Mouse (Mus musculus): ENCODE data around the gene Dennd2a. TPM values are rescaled to one million over a fixed set of nuclear protein-coding genes. Genes with fewer than 3 reads are reported as not detected.
"Not testable (repeated sequence)": the region's sequence is repeated elsewhere in the genome, so short reads cannot be mapped to it uniquely, and the experiment has no call there.

The Dennd2a gene
- total RNA-seq, 2 experiments from 2014 or later, result 7.6 to 9.9 TPM

DNA sequence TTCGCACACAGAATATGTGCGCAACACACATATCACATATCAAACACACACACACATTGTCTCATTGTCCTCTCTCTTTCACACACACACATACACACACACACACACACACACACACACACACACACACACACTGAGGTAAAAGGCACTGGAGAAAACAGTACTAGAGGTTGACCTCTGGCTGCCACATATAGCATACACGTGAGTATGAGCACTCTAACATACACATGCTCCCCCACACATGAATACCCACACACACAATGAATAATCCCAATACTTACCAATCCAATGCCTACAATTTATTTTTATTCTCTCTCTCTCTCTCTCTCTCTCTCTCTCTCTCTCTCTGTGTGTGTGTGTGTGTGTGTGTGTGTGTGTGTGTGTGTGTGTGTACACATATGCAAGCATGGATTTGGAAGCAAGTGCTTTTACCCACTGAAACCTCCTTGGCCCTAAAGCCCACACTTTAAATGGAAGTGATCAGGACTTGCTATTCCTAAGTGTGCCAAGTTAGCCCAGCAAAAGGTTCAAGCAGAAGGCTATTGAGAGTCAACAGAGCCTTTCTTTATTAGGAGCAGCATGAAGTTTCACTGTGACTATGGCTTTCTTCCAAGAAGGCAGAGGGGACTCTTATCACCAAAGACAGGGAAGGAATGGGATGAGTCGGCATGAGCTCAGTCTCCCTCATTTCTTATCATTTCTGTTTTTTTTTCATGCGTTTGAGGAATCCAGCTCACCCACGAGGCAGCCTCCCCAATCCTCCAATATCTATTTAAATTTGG lies 128.5 kb downstream of the Dennd2a start:
- DNase-seq (ENCODE audit: low spot score), result no peak
- intact Hi-C loops (cut with DNase I), result no loop called here

DNA sequence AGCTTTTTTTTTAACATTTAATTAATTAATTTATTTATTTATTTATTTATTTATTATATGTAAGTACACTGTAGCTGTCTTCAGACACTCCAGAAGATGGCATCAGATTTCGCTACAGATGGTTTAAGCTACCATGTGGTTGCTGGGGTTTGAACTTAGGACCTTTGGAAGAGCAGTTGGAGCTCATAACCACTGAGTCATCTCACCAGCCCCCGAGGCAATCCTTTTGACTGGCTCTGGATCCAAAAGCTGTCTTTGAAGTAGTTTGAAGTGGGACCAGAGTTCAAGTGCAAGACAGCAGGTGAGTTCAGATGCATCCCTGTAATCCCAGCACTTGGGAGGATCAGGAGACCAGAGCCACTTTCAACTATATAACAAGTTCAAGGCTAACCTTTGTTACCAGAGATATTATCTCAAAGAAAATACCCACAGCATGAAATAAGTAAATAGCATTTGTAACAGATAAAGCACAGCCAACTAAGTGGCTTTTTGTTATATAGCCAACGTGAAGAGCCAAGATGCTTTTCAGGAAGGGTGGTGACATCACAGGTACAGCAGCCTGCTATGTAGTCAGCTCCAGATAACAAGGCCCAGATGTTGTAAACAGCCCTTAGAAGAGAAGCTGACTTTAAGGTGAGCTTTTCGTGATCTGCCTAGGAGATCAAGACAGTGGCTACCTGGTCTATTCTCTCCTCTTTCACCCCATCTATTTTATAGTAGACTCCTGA lies 130.2 kb downstream of the Dennd2a start:
- intact Hi-C loops (cut with DNase I), result no loop called here
- DNase-seq (ENCODE audit: low spot score), result no peak

DNA sequence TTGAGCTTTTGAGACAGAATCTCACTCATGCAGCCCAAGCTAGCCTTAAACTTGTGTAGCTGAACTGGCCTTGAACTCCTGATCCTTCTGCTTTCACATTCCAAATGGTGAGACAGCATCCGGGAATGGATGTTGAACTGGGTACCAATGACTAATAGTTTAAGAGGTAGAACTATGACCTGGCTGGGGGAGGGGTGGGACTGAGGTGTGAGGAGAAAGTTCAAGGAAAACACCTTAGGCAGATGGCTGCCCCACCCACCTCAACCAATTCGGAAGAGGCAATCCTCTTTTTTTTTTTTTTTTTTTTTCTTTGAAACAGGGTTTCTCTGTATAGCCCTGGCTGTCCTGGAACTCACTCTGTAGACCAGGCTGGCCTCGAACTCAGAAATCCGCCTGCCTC lies 130.9 kb downstream of the Dennd2a start:
- DNase-seq (ENCODE audit: low spot score), result no peak
- intact Hi-C loops (cut with DNase I), result no loop called here

DNA sequence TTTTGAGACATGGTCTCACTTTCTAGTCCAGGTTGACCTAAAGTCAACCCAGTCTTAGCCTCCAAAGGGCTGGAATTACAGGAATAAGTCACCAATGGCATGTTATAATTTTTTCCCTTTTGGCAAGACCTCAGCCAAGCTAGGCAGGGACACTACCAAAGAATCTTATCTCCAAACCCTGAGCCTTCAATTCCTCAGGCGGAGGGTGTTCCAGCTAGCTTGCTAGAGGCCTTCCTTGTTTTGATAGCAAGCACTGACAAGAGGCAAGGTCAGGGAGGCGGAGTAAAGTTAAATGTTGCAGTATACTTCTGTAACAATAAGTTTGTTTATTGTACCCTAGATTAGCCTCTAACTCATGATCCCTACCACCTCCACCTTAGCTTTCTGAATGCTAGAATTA lies 132.5 kb downstream of the Dennd2a start:
- intact Hi-C loops (cut with DNase I), result no loop called here
- DNase-seq (ENCODE audit: low spot score), result no peak

DNA sequence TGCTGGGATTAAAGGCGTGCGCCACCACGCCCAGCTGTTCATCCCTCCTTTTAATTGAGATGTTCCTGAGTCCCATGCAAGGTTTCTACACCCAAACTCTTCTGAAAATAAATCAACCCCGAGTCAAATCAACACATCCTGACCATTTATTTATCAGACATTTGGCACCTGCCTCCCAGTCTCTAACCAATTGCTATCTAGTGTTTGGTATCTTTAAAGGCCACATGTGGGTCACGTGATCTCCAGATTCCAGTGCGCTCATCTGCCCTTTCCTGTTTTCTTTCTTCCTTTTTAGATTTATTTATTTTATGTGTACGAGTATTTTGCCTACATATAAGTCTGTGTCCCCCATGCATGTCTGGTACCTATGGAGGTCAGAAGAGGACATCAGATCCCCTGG lies 134.0 kb downstream of the Dennd2a start:
- DNase-seq (ENCODE audit: low spot score), result no peak
- intact Hi-C loops (cut with DNase I), result loop anchor here (5.0 kb wide), 1 partner anchor 144 kb away; no protein-coding TSS in a partner anchor

DNA sequence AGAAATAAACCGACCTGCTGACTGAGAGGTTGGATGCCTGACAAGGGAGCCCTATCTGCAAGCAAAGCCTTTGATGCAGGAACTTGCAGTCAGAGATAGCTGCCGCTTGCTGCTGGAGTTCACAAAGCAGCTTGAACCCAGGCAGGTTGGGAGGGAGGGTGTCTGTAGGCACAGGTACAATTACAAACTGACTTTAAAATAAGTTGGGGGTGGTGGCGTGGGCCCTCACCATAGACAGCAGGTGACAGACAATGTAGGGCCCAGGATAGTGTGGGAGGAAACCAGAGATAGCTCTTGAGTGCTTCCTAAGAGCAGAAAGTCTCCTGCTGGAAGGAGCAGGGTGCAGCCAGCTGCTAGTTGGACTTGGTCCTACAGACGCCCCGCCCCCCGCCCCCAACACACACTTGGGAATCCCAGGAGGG lies 134.5 kb downstream of the Dennd2a start:
- no peak for DNase-seq (ENCODE audit: low spot score)
- intact Hi-C loops (cut with DNase I), result loop anchor here (5.0 kb wide), 1 partner anchor 144 kb away; no protein-coding TSS in a partner anchor

DNA sequence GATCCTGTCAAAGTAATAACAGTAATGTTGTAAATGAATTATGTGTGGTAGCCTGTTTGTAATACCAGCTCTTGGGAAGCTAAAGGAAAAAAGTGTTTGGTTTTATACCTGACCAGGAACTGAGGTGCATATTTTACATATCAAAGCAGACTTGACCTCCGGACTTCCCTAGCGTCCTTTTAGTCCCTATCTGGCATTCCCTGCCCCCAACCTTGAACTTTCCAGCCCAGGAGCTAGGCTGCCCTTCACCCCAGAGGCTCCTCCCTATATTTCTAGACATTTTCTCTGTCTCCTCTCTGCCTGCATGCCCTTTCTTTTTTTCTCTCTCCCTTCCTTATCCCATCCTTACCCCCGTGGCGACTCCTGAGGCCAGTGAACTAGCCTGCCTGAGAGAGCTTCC lies 136.8 kb downstream of the Dennd2a start:
- DNase-seq (ENCODE audit: low spot score), result no peak
- intact Hi-C loops (cut with DNase I), result loop anchor here (5.0 kb wide), 1 partner anchor 146 kb away; no protein-coding TSS in a partner anchor

DNA sequence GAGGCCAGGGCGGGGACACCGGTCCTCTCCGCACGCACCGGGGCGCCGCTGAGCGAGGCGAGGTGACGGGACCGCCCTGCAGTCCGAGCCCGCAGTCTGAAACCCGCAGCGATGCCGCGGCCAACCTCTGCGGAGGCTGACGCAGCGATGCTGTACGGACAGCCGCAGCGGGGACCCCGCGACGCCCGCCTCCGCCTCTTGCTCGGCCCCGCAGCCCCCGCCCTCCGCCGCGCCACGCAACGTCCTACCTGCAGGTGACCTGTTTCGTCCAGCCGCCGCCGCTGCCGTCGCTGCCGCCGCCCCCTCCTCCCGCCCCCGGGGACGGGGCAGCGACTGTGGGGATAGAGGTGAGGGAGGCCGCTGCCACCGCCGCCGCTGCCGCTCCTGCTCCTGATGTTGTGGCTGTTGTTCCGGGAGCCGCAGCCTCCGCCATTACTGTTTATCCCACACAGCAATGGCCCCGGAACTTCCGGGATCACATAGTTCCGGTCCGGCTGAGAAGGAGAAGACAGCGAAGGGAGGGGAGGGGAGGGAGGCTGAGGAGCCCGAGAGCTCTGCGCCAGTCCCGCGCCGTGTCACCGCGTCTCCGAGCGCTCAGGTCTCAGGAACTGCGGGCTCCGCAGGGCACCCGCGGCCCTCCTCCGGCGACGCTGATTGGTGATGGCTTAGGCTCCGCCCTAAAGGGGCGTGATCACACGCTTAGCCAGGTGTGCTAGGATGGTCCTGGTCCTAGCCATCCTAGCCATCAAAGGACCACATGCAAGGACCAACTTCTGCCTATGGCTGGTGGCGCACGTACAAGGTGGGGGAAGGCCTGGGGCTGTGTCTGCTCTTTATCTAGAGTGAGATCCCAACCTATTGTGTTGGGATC lies 137.6 kb downstream of the Dennd2a start, which contains the start of gene Mkrn1:
Gene Mkrn1 (minus strand): TSS at position 612 of the 871 bp plus-strand sequence.
- intact Hi-C loops (cut with DNase I), result loop anchor here (5.0 kb wide), 1 partner anchor 147 kb away; no protein-coding TSS in a partner anchor

DNA sequence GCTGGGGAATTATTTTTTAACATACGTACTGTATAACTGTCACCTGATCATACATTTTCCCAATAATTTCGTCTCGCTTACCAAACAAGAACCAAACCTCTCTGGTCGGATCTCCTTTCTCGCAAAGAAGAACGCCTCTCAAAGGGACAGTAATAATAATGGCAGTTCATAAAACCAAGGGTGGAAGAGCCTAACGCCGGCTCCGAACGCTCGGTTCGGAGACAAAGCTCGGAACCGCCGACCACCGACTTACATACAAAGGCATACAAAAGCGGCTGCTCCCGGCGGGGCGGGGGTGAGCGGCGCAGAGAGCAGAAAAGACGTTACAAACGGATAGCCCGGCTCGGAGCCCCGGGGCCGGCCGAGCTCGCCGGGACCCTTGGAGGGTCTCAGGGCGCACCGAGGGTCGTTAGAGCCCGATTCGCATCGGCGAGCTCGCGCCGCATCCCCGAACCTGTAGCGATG lies 138.2 kb downstream of the Dennd2a start:
- intact Hi-C loops (cut with DNase I), result no loop called here

More for the DNA sequence above, 137.6 kb downstream of the Dennd2a start, which contains the start of gene Mkrn1:
- peak; percentile 51 for DNase-seq (ENCODE audit: low spot score)

DNA sequence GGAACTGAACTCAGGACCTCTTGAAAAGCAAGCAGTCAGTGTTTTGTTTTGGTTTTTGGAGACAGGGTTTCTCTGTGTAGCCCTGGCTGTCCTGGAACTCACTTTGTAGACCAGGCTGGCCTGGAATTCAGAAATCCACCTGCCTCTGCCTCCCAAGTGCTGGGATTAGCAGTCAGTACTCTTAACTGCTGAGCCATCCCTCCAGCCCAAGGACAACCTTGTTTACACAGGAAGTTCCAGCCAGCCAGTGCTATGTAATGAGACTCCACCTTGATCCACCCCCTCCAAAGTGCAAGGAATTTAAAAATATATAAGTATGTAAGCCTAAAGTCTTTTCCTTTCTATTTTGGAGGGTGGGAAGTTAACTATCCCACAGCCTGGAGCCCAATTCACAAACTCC lies 141.0 kb downstream of the Dennd2a start:
- DNase-seq (ENCODE audit: low spot score); intact Hi-C loops (cut with DNase I): not testable (repeated sequence)

More for the DNA sequence above, 138.2 kb downstream of the Dennd2a start:
- DNase-seq (ENCODE audit: low spot score), result no peak

DNA sequence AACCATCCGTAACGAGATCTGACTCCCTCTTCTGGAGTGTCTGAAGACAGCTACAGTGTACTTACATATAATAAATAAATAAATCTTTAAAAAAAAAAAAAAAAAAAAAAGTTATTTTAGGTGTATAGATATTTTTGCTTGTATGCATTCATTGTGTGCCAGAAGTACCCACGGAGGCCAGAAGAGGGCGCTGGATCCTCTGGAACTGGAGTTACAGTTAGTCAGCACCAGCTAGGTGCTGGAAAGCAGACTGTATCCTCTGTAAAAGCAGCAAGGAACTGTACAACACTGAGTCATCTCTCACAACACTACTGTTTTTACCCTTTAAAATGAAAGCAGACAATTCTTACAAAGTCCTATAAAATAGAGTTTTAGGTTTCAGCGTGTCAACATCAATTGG lies 141.9 kb downstream of the Dennd2a start:
- intact Hi-C loops (cut with DNase I), result no loop called here

DNA sequence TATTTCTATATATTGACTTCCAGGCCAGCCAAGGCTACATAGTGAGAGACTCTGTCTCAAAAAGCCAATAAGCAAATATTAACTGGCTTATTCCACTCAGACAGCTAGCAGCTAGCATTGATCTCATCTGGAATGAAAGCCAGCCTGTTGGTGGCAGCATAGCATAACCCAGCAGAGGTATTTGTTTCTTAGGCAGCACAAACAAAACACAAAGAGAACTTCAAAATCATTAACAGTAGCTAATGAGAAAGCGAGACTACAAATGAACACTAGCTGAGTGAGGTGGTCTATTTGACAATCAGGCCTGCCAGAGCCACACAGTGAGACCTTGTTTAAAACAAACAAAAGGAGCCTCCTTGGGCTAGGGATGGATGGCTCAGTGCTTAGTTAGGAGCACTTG lies 143.6 kb downstream of the Dennd2a start:
- intact Hi-C loops (cut with DNase I), result no loop called here
- no peak for DNase-seq (ENCODE audit: low spot score)

More for the DNA sequence above, 141.9 kb downstream of the Dennd2a start:
- no peak for DNase-seq (ENCODE audit: low spot score)

Other genes starting within 250 kb of the Dennd2a start
- gene Slc37a3, start 180.2 kb downstream of the Dennd2a start, total RNA-seq (2021), result 10 to 100 TPM; 16.4 to 20.5 TPM
- gene Rab19, start 176.7 kb downstream of the Dennd2a start, total RNA-seq (2021), result under 1 TPM in 1 of 2 experiments, not detected in 1; 0.34 TPM
- 100 to 1,000 TPM in 1 of 2 experiments, 10 to 100 TPM in 1; 67.0 to 107 TPM for gene Mkrn1, start 137.4 kb downstream of the Dennd2a start, total RNA-seq (2021)
- gene Adck2, start 16.0 kb upstream of the Dennd2a start, total RNA-seq (2021), result 10 to 100 TPM; 16.5 to 16.6 TPM
- not detected for gene Gm42420, start 27.9 kb upstream of the Dennd2a start, total RNA-seq (2021)
- 100 to 1,000 TPM; 685 to 720 TPM for gene Ndufb2, start 34.7 kb upstream of the Dennd2a start, total RNA-seq (2021)
- 10 to 100 TPM; 13.2 to 20.8 TPM for gene Braf, start 167.6 kb upstream of the Dennd2a start, total RNA-seq (2021)

All from heart, postnatal 25 days (tissue).